Mouse (Mus musculus): ENCODE measurements around the gene Gm4787.

- TF ChIP-seq POLR2A (IDR thresholded peaks at IDR 0.05; ENCODE audit: insufficient read length, low read depth) (no peak), USF1 (IDR thresholded peaks at IDR 0.05; ENCODE audit: low read depth) (no peak), E2F4 (IDR thresholded peaks at IDR 0.05; ENCODE audit: insufficient read depth) (no peak)
These were observed 46.3 kb downstream of the Gm4787 start, which contains the start of gene Slc8a3 for GRCm38 (mm10) chr12:81332875-81333421.

Data from myocyte (in vitro differentiated cells).